Mouse (Mus musculus) neural tube, embryonic 14.5 days (tissue): ENCODE results near the gene Klf1. TPM values are rescaled to one million over a fixed set of nuclear protein-coding genes. Genes with fewer than 3 reads are reported as not detected.

Source experiments
- ATAC-seq: fragments of 200-750 bp; cut with Nextera tagmentation; 2 replicates; pipeline ENCODE4 v1.8.0; 2017; ENCODE audit warnings: low read depth, mild to moderate bottlenecking, moderate TSS enrichment, moderate library complexity
- H3K27ac ChIP-seq: fragments of 300-500 bp; sonication (generic); 2 replicates; pipeline ENCODE4 v1.5.1; 2014; ENCODE audit warnings: low read depth, mild to moderate bottlenecking, control low read depth, low read length, moderate library complexity, mixed read lengths
- H3K27me3 ChIP-seq: fragments of 300-500 bp; sonication (generic); 2 replicates; pipeline ENCODE4 v1.6.1; 2014; ENCODE audit warnings: low read length; ENCODE audit not compliant: control insufficient read depth, insufficient read depth
- H3K36me3 ChIP-seq: fragments of 300-500 bp; sonication (generic); 2 replicates; pipeline ENCODE4 v1.6.1; 2014; ENCODE audit warnings: low read length, mixed read lengths; ENCODE audit not compliant: control insufficient read depth, insufficient read depth
- H3K4me1 ChIP-seq: fragments of 300-500 bp; sonication (generic); 2 replicates; pipeline ENCODE4 v1.6.1; 2014; ENCODE audit warnings: low read length; ENCODE audit not compliant: control insufficient read depth, insufficient read depth
- H3K4me2 ChIP-seq: fragments of 300-500 bp; sonication (generic); 2 replicates; pipeline ENCODE4 v1.6.1; 2014; ENCODE audit warnings: mild to moderate bottlenecking, low read depth, low read length, control low read depth
- H3K4me3 ChIP-seq: fragments of 300-500 bp; sonication (generic); 2 replicates; pipeline ENCODE4 v1.5.1; 2014; ENCODE audit warnings: low read depth, low read length, control low read depth, mixed read lengths
- H3K9ac ChIP-seq: fragments of 300-500 bp; sonication (generic); replicated peaks from 2 replicates; pipeline ENCODE4 v1.6.1; 2014; ENCODE audit warnings: low read depth, mild to moderate bottlenecking, control low read depth, low read length, mixed read lengths
- H3K9me3 ChIP-seq: fragments of 300-500 bp; sonication (generic); 2 replicates; pipeline ENCODE4 v1.6.1; 2016; ENCODE audit warnings: low read length; ENCODE audit not compliant: control insufficient read depth
- WGBS: fragments of 180-500 bp; shearing (Covaris S2); extraction: QIAGEN DNeasy Blood & Tissue Kit; methylation state at CpG from one replicate; pipeline ENCODE4 v1.1.7; 2014; 5-methylcytosine and 5-hydroxymethylcytosine counted together
- polyA plus RNA-seq: library from polyadenylated mRNA; unstranded; fragments of >200 nt; fragmentation: Nextera tagmentation; extraction: Ambion mirVana; gene quantifications from 2 replicates; pipeline ENCODE4 v1.2.1, GENCODE M21; 2014

Klf1 gene
- polyA plus RNA-seq, 1 experiment from 2014 or later, result 0.44 TPM

DNA sequence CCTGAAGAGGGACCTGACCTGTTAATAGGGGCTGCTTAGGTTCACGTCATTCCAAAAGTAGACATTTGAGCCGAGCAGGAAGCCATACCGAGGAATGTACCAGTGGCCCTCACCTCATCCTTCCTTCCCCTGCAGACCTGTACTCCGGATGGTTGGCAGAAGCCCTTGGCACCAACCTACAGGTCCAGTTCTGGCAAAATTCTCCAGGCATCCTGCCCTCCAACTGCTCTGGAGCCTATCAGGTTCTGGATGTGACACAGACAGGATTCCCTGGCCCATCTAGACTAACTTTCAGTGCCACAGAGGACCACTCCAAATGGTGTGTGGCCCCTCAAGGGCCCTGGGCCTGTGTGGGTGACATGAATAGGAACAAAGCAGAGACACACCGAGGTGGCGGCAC is 8.8 kb downstream of the Klf1 start:
- H3K27me3 ChIP-seq, result peaks cover 23% of the 10 kb centered on the region
- peaks cover 38% of the 10 kb centered on the region for H3K36me3 ChIP-seq
- no peak overlapping the region for H3K4me3 ChIP-seq
- ATAC-seq, result no peak
- H3K9me3 ChIP-seq, result no peaks in the 10 kb centered on the region
- H3K4me1 ChIP-seq, result no peaks in the 10 kb centered on the region
- H3K27ac ChIP-seq, result no peak overlapping the region
- no peak overlapping the region for H3K9ac ChIP-seq
- no peak overlapping the region for H3K4me2 ChIP-seq
- WGBS, result 93% methylated on average over 6 of the region's 6 CpGs

DNA sequence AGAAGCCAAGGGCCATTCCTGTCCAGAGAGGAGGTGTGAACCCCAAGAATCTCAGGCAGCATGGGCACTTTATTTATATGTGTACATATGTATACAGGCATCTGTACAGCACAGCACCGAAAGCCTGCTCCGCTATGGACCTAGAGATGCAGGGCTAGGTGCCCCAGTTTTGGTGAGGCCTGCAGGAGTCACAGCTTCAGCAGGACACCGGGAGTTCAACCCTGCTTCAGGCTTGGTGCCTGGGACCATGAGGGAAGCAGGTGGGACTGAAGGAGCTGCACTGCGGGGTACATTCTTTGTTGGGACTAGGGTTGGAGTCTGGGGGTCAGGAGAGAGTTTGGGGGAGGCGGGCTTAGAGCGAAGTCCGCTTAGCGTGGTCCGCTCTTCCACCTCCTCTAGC is 10.1 kb downstream of the Klf1 start:
- H3K9me3 ChIP-seq, result no peaks in the 10 kb centered on the region
- peaks cover 28% of the 10 kb centered on the region for H3K27me3 ChIP-seq
- no peak overlapping the region for H3K9ac ChIP-seq
- WGBS, result 79% methylated on average over 9 of the region's 9 CpGs
- no peaks in the 10 kb centered on the region for H3K4me1 ChIP-seq
- no peak overlapping the region for H3K27ac ChIP-seq
- H3K4me2 ChIP-seq, result no peak overlapping the region
- no peak for ATAC-seq
- no peak overlapping the region for H3K4me3 ChIP-seq
- H3K36me3 ChIP-seq, result peaks cover 51% of the 10 kb centered on the region

DNA sequence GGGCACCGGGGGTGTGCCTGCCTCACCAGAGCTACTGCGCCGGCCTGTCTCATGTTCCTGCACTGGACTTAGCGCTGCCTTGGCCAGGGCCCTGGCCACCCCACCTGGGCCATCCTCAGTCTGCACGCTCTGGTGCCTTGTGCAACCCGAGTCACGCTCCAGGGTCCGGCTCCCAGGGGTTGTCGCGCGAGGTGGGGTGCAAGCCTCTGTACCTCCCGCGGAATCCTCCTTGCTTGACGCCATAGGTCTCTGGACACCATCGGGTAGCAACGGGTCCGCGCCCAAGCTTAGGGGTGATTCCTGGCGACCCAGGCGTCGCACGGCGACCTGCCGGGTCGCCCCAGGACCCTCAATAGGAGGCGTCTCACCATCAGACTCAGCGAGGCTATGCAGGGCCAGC is 10.7 kb downstream of the Klf1 start:
- Histone ChIP-seq H3K4me2 (no peak overlapping the region), H3K27me3 (peaks cover 28% of the 10 kb centered on the region), H3K4me3 (no peak overlapping the region), H3K9me3 (no peaks in the 10 kb centered on the region), H3K36me3 (peaks cover 56% of the 10 kb centered on the region), H3K4me1 (no peaks in the 10 kb centered on the region), H3K9ac (no peak overlapping the region), H3K27ac (no peak overlapping the region)
- 22% methylated on average over 27 of the region's 27 CpGs for WGBS
- no peak for ATAC-seq

DNA sequence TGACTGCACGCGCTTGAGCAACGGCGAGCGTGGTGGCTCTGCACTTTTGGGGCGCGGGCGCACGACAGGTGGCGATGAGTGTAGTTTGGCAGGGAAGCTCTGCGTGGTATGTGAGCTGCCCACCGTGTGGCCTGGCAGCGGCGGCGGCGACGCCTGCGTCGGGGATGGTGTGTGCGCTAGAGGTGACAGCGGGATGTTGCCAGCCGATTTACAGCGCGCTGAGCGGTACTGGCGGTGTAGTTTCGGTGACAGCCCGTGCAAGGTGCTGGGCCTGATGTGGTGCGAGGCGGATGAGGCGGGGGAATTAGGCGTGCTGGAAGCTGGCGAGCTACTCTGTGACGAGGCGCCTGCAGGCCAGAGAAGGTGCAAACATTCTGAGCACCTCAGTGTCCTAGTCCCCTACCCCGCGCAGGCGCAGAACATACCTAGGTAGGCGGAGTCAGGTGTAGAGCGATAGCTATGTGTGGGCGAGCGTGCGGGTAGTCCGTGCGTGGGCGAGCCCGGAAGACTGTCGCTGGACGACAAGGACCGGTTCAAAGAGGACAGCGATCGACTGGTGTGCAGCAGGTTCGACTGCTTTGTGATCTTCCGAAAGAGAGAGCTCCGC is 11.3 kb downstream of the Klf1 start:
- no peak overlapping the region for H3K9ac ChIP-seq
- peak overlapping the region; percentile 10; the same call in 1 of the 2 replicates for H3K4me3 ChIP-seq
- H3K9me3 ChIP-seq, result no peaks in the 10 kb centered on the region
- no peak overlapping the region for H3K27ac ChIP-seq
- 4% methylated on average over 55 of the region's 55 CpGs for WGBS
- H3K36me3 ChIP-seq, result peaks cover 62% of the 10 kb centered on the region
- H3K27me3 ChIP-seq, result peaks cover 28% of the 10 kb centered on the region
- no peak for ATAC-seq
- no peaks in the 10 kb centered on the region for H3K4me1 ChIP-seq
- H3K4me2 ChIP-seq, result peak overlapping the region; percentile 40

DNA sequence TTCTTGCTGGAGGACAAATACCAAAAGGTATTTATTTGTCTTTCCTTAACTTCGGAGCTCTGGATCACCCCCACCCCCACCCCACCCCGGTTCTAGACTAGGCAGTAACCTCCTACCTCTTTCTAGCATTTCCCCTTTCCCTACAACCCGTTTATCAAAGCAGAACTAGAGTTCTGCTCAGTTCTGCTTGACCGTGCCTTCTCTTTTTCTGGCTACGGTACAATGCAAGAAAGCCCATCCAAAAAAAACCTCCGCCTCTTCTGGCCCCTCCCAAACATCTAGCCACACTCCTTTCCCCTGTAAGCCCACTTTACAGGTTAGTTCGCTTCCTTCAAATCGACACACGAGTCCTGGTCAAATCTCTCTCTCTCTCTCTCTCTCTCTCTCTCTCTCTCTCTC is 11.8 kb downstream of the Klf1 start:
- Histone ChIP-seq H3K9ac (no peak overlapping the region), H3K9me3 (no peaks in the 10 kb centered on the region), H3K27ac (no peak overlapping the region), H3K4me3 (no peak overlapping the region), H3K4me2 (peak overlapping the region; percentile 40), H3K4me1 (no peaks in the 10 kb centered on the region), H3K27me3 (peaks cover 28% of the 10 kb centered on the region), H3K36me3 (peaks cover 67% of the 10 kb centered on the region)
- ATAC-seq, result no peak
- 20% methylated on average over 9 of the region's 9 CpGs for WGBS

DNA sequence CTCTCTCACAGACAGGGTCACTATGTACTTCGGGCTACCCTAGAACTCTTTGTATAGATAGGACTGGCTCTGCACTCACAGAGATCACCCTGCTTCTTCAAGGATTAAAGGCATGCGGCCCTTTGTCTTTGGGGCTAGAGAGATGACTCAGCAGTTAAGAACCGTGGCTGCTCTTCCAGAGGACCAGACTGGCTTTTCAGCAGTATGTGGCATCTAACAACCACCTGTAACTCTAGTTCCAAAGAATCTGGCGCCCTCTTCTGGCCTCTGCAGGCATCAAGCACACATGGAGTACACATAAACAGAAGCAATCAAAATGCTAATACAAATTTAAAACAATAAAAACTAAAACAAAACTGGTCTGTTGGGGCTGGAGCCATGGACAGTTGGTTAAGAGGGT is 12.2 kb downstream of the Klf1 start:
- Histone ChIP-seq H3K27me3 (peaks cover 28% of the 10 kb centered on the region), H3K4me2 (no peak overlapping the region), H3K27ac (no peak overlapping the region), H3K9me3 (no peaks in the 10 kb centered on the region), H3K4me1 (no peaks in the 10 kb centered on the region), H3K9ac (no peak overlapping the region), H3K36me3 (peaks cover 70% of the 10 kb centered on the region), H3K4me3 (no peak overlapping the region)
- WGBS, result 35% methylated on average over 4 of the region's 4 CpGs
- no peak for ATAC-seq

DNA sequence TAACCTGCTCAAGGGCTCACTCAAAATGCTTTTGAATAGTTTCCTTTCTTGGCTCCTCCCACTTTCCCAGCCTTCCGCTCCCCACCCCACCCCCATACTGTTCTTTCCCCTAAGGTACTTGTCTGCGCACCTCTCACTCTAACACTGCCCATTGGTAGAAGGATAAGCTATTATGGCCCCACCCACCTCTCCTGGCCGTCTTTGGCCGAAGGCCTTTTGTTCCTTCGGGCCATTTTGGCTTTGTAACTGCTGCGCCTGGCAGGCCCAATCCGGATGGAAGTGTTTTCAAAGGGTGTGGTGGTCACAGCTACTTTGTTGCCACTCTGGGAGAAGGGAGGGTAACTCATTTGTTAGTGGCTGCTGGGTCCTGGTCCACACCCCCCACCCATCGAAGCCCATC is 13.5 kb downstream of the Klf1 start:
- H3K4me2 ChIP-seq, result no peak overlapping the region
- peaks cover 28% of the 10 kb centered on the region for H3K27me3 ChIP-seq
- H3K9me3 ChIP-seq, result no peaks in the 10 kb centered on the region
- no peak for ATAC-seq
- no peak overlapping the region for H3K9ac ChIP-seq
- H3K27ac ChIP-seq, result no peak overlapping the region
- H3K4me3 ChIP-seq, result no peak overlapping the region
- peaks cover 81% of the 10 kb centered on the region for H3K36me3 ChIP-seq
- 79% methylated on average over 8 of the region's 8 CpGs for WGBS
- H3K4me1 ChIP-seq, result no peaks in the 10 kb centered on the region

DNA sequence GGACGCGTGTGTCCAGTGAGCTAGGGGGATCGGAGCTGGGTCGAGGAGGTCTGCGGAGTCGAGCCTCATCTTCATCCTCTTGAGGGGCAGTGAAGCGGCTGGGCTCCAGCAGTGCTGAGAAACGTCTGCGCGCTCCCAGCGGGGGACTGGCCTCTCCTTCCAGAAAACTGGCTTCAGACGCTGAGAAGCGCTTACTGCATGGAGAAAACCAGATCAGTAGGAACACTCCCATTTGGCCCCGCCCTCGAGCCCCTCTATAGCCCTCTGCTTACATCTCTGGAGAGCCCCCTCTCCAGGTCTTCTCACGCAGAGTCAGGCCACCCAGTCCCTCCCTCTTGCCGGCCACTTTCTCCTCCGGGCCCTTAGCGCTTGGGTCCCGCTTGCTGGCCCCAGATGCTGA is 16.1 kb downstream of the Klf1 start:
- ATAC-seq, result no peak
- H3K27me3 ChIP-seq, result peaks cover 18% of the 10 kb centered on the region
- no peak overlapping the region for H3K27ac ChIP-seq
- H3K9ac ChIP-seq, result no peak overlapping the region
- H3K36me3 ChIP-seq, result peaks cover 82% of the 10 kb centered on the region
- H3K9me3 ChIP-seq, result no peaks in the 10 kb centered on the region
- H3K4me2 ChIP-seq, result no peak overlapping the region
- no peaks in the 10 kb centered on the region for H3K4me1 ChIP-seq
- H3K4me3 ChIP-seq, result no peak overlapping the region
- 32% methylated on average over 20 of the region's 20 CpGs for WGBS

DNA sequence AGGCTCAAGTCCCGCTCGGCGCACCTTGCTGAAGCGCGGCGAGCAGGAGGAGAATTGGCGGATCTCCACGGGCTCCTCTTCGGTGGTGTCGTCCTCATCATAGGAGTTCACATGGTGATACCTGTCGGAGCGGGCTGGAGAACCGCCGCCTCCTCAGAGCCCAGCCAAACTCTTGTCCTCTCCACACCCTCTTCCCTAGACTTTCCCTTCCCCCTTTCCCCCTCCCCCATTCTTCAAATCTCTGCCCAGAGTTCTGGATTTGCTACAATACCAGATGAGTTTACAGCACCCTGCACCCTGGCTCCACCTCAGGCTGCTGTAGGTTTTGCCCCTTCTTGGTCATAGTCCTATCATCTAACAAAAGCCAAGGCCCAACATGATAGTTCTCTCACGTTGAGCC is 16.9 kb downstream of the Klf1 start:
- H3K27ac ChIP-seq, result no peak overlapping the region
- ATAC-seq, result no peak
- no peak overlapping the region for H3K4me2 ChIP-seq
- H3K9ac ChIP-seq, result no peak overlapping the region
- peaks cover 81% of the 10 kb centered on the region for H3K36me3 ChIP-seq
- H3K27me3 ChIP-seq, result peaks cover 17% of the 10 kb centered on the region
- WGBS, result 89% methylated on average over 15 of the region's 15 CpGs
- no peak overlapping the region for H3K4me3 ChIP-seq
- no peaks in the 10 kb centered on the region for H3K9me3 ChIP-seq
- no peaks in the 10 kb centered on the region for H3K4me1 ChIP-seq
